Mouse (Mus musculus): ENCODE results near the gene Fam129c.

DNA sequence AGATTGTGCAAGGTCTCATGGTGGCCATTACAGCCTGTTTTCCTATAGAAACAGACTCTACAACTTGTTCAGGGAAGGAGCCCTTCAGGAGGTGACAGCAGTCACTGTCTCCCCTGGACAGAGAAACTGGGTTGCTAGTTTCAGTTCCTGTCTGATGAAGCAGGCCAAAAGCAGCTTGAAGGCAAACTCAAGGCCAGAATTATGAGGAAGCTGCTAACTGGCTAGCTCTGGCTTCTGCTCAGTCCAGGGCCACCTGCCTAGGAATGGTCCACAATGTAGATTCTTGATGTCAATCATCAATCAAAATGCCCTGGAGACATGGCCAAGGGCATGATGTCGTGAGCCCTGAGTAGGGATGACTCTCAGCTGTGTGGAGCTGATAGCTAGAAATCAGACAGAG lies 27.6 kb downstream of the Fam129c start:
- TF ChIP-seq EP300 (IDR thresholded peaks at IDR 0.05; ENCODE audit: low read depth) = no peak
- no peak for TF ChIP-seq CTCF (IDR thresholded peaks at IDR 0.05; ENCODE audit: low read depth)
